In the genomic region with DNA sequence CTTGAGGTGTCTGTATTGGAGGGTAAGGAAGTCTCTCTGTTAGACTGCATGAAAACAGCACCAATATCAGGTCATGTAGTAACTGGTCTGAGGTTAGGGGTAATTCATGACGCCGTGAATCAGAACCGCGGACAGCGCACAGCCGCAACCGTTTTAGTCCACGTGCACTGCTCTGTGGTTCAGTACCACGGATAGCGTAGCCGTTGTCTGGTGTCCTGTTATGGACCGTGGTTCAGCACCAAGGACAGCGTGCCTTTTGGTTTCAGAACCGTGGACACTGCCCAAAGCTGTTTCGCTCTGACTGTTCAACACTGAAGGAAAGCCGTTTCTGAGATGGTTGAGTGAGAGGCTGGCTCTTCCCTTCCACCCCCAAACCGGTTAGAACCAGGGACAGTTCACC, we compare ENCODE assay signal across 8 mouse cellular contexts. TPM values are rescaled to one million over a fixed set of nuclear protein-coding genes. Genes with fewer than 3 reads are reported as not detected.
A peak's percentile ranks its signal among the peaks of the same experiment; 100 is the strongest.
DNase-seq lines count a peak whose midpoint lies in the region; ATAC-seq and TF ChIP-seq lines count a peak whose summit lies in the region.

A gene (plus strand): TSS at position 235 of the 400 bp plus-strand sequence.

- DNase-seq in MEL (ENCODE audit: low read depth, low spot score): peak; percentile 95
- DNase-seq in cerebellum, postnatal 36 days: peak; percentile 40 to 48
- peak; percentile 94 for DNase-seq in gastrocnemius, adult 2 months
- peak; percentile 51 to 79 for DNase-seq in layer of hippocampus, postnatal 25 days (ENCODE audit: extremely low spot score in 1 of 2, low spot score in 1 of 2)
- DNase-seq in lung, postnatal 14 days: peak; percentile 98
- peak; percentile 33 for DNase-seq in retina, postnatal 7 days (ENCODE audit: low read depth, low spot score)
- peak; percentile 77 for DNase-seq in urinary bladder, adult 2 months (ENCODE audit: low spot score)

- TF ChIP-seq CTCF in MEL (IDR thresholded peaks at IDR 0.05 in 2 of 3, conservative IDR thresholded peaks at IDR 0.05 in 1 of 3; ENCODE audit: control insufficient read depth in 1 of 3, insufficient read depth in 1 of 3, low read depth in 2 of 3, low read length in 3 of 3, poor library complexity in 1 of 3, severe bottlenecking in 1 of 3): no peak
- TF ChIP-seq CTCF in gastrocnemius, adult 2 months (IDR thresholded peaks at IDR 0.05): no peak

- TF ChIP-seq POLR2A in MEL (IDR thresholded peaks at IDR 0.05; ENCODE audit: control insufficient read depth in 1 of 2, insufficient read depth in 1 of 2, low read depth in 1 of 2, low read length in 2 of 2, poor library complexity in 1 of 2): no peak

- TF ChIP-seq RAD21 in MEL (IDR thresholded peaks at IDR 0.05; ENCODE audit: low read depth, low read length): no peak

- intact Hi-C loops in gastrocnemius, adult 2 months (cut with DNase I): loop anchor here (5.0 kb wide), 1 partner anchor 48 kb away; a partner anchor contains a TSS

- no peaks in the 10 kb centered on the region for H3K79me2 ChIP-seq in MEL (ENCODE audit: control insufficient read depth, insufficient read depth, low read length, poor library complexity)

- H3K4me3 ChIP-seq in MEL (ENCODE audit: control insufficient read depth in 1 of 2, insufficient read depth in 1 of 2, low read depth in 2 of 2, low read length in 2 of 2): no peak within 1 kb of the TSS
- H3K4me3 ChIP-seq in gastrocnemius, adult 2 months: no peak within 1 kb of the TSS
- no peak within 1 kb of the TSS for H3K4me3 ChIP-seq in hindbrain, embryonic 15.5 days

- no peak within 1 kb of the TSS for H3K9ac ChIP-seq in MEL (ENCODE audit: control insufficient read depth, low read depth, low read length, poor library complexity, severe bottlenecking)
- no peak within 1 kb of the TSS for H3K9ac ChIP-seq in hindbrain, embryonic 15.5 days

- no peaks in the 10 kb centered on the region for H3K27me3 ChIP-seq in MEL (ENCODE audit: control insufficient read depth in 1 of 2, insufficient read depth in 2 of 2, low read length in 2 of 2)
- H3K27me3 ChIP-seq in hindbrain, embryonic 15.5 days: no peaks in the 10 kb centered on the region

- H3K27ac ChIP-seq in MEL (ENCODE audit: control insufficient read depth, low read depth, low read length): no peak within 1 kb of the TSS
- H3K27ac ChIP-seq in gastrocnemius, adult 2 months: no peak within 1 kb of the TSS
- no peak within 1 kb of the TSS for H3K27ac ChIP-seq in hindbrain, embryonic 15.5 days (replicated peaks)

- no peaks in the 10 kb centered on the region for H3K4me1 ChIP-seq in MEL (ENCODE audit: control insufficient read depth in 1 of 2, insufficient read depth in 2 of 2, low read length in 2 of 2)
- no peaks in the 10 kb centered on the region for H3K4me1 ChIP-seq in hindbrain, embryonic 15.5 days (replicated peaks)

- no peak within 1 kb of the TSS for H3K4me2 ChIP-seq in hindbrain, embryonic 15.5 days

- no peaks in the 10 kb centered on the region for H3K9me3 ChIP-seq in MEL (replicated peaks; ENCODE audit: insufficient read depth, low read length)
- H3K9me3 ChIP-seq in hindbrain, embryonic 15.5 days: no peaks in the 10 kb centered on the region

- 3% methylated on average over 17 of the region's 17 CpGs for WGBS in hindbrain, embryonic 15.5 days

- ATAC-seq in hindbrain, embryonic 15.5 days (ENCODE audit: low FRiP score, low read depth): peak; percentile 31; the same call in 1 of the 2 replicates

- no peak for TF ChIP-seq EP300 in MEL (IDR thresholded peaks at IDR 0.05; ENCODE audit: low read depth in 1 of 2, low read length in 2 of 2)

- no peaks in the 10 kb centered on the region for H3K36me3 ChIP-seq in MEL (ENCODE audit: control insufficient read depth in 1 of 2, insufficient read depth in 2 of 2, low read length in 2 of 2)
- no peaks in the 10 kb centered on the region for H3K36me3 ChIP-seq in hindbrain, embryonic 15.5 days

TF ChIP-seq in MEL, 35 proteins besides CTCF, POLR2A, EP300 and RAD21:
- no peak for TF ChIP-seq MYB (IDR thresholded peaks at IDR 0.05; ENCODE audit: low read depth, low read length)
- TF ChIP-seq MAZ (IDR thresholded peaks at IDR 0.05; ENCODE audit: low read depth, low read length): no peak
- no peak for TF ChIP-seq TAL1 (IDR thresholded peaks at IDR 0.05; ENCODE audit: low read length)
- no peak for TF ChIP-seq KAT2A (conservative IDR thresholded peaks at IDR 0.05; ENCODE audit: low read depth, low read length)
- peak; percentile 96 for TF ChIP-seq MAX (IDR thresholded peaks at IDR 0.05; ENCODE audit: low read length)
- TF ChIP-seq USF1 (IDR thresholded peaks at IDR 0.05; ENCODE audit: low read depth, low read length): no peak
- peak; percentile 100 for TF ChIP-seq MXI1 (IDR thresholded peaks at IDR 0.05; ENCODE audit: low read depth, low read length)
- TF ChIP-seq SIN3A (IDR thresholded peaks at IDR 0.05; ENCODE audit: low read length): peak; percentile 100
- TF ChIP-seq ZMIZ1 (IDR thresholded peaks at IDR 0.05; ENCODE audit: low read depth, low read length): no peak
- no peak for TF ChIP-seq E2F4 (IDR thresholded peaks at IDR 0.05; ENCODE audit: borderline replicate concordance, low read depth, low read length)
- TF ChIP-seq CHD2 (IDR thresholded peaks at IDR 0.05; ENCODE audit: low read length): no peak

RNA-seq across cellular contexts. Expression of the gene that starts here (rescaled TPM):
- total RNA-seq in MEL (2012; rRNA removed): not detected in 2 replicates
- not detected for polyA plus RNA-seq in MEL (2012; ENCODE audit: insufficient read depth in 1 of 2, insufficient read length in 2 of 2, low read depth in 1 of 2, low replicate concordance in 2 of 2, missing spikeins in 1 of 2)
- not detected for total RNA-seq in gastrocnemius, adult 2 months (2021)
- polyA plus RNA-seq in hindbrain, embryonic 15.5 days (2015; fragmentation: Nextera tagmentation; extraction: Ambion mirVana): 0.05 TPM in 1 of 2 replicates, not detected in the other
- total RNA-seq in layer of hippocampus, postnatal 25 days (2021): under 1 TPM; 0.15 to 0.23 TPM
- 0.03 TPM in 1 of 2 replicates, not detected in the other for polyA plus RNA-seq in urinary bladder, adult 2 months (2012; rRNA removed)

Comparison
In these comparisons a context has a peak if more than half of its experiments do, and no peak if none do; other contexts are left out.
1. Peak in DNase-seq in MEL; RNA of the gene not detected or under 1 TPM.
2. Peak in DNase-seq in gastrocnemius, adult 2 months; RNA of the gene not detected or under 1 TPM.
3. Peak in ATAC-seq in hindbrain, embryonic 15.5 days; RNA of the gene not detected or under 1 TPM.
4. Peak in DNase-seq in layer of hippocampus, postnatal 25 days; RNA of the gene not detected or under 1 TPM.
5. Peak in DNase-seq in urinary bladder, adult 2 months; RNA of the gene not detected or under 1 TPM.
6. DNase-seq: peak in every context shown above with its lines; median percentile 98 in lung, postnatal 14 days; 95 in MEL; 94 in gastrocnemius, adult 2 months; 77 in urinary bladder, adult 2 months; 65 in layer of hippocampus, postnatal 25 days; 44 in cerebellum, postnatal 36 days; 33 in retina, postnatal 7 days.